Mouse (Mus musculus): ENCODE measurements around the gene Pcdh7.

GRCm38 (mm10) chr5:57819788-57820187 is 102.0 kb downstream of the Pcdh7 start:
- TF ChIP-seq POLR2A (IDR thresholded peaks at IDR 0.05; ENCODE audit: insufficient read depth, low read depth, low read length), result no peak
- no peak for TF ChIP-seq CTCF (IDR thresholded peaks at IDR 0.05; ENCODE audit: insufficient read depth, low read depth, low read length)
